Mouse (Mus musculus): ENCODE data around the gene Tiam1.

DNA sequence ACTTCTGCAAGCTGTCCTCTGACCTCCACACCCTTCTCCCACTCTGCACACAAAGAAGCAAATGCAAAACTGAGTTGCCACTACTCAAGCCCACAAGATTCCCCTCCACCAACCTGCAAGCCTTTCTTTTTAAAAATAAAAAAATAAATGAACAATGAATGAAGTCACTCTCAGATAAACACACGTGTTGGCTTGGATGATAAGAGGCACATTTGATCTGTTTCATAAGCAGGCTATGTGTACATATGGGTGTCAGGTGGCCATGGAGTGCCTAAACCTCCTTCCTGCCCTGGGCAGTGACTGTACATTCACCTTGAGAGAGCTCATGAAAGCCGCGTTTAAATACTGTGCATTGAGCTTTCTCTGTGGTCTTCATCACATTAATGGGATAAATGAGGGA lies 267.5 kb downstream of the Tiam1 start:
- TF ChIP-seq CTCF (IDR thresholded peaks at IDR 0.05; ENCODE audit: control insufficient read depth, insufficient read depth, low read length) = no peak
- no peak for TF ChIP-seq POLR2A (IDR thresholded peaks at IDR 0.05; ENCODE audit: borderline replicate concordance, control insufficient read depth, low read depth, low read length)
